Mouse (Mus musculus) monocyte, adult 2 months (primary cell): ENCODE measurements around the gene Olfr823.
"Not testable (repeated sequence)": the region's sequence is repeated elsewhere in the genome, so short reads cannot be mapped to it uniquely, and the experiment has no call there.

Experiments
- DNase-seq, 2 experiments: peaks; one replicate each; pipeline ENCODE4 v3.0.0; 2022; ENCODE audit warnings: low spot score in 2 of 2, low read depth in 1 of 2

Gene Olfr823

GRCm38 (mm10) chr10:130115283-130115682 lies at the start of gene Olfr823:
Gene Olfr823 (minus strand): TSS chr10:130115383.
- DNase-seq: not testable (repeated sequence)

- no peak for DNase-seq
Measured at GRCm38 (mm10) chr10:130144121-130144520, 28.9 kb upstream of the Olfr823 start.

DNA sequence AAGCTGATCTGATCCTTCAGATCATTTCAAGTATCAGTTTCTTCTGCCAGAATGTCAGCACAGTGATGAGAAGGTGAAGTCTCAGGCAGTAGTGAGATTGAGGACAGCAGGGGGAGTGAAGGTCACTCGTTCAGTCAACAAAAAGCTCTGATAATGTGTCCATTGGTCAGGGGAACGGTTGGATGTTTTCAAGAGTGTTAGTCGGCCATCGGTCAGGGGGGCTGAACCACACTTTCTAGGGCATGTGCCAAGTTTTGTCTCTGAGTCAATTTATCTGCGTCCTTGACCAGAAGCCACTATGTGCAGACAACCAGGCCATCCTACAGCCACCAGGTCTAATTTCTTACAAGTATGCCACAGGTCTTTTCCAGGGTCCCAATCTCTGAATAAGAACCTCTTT lies 27.3 kb upstream of the Olfr823 start:
- not testable (repeated sequence) for DNase-seq

- DNase-seq: no peak
Measured at GRCm38 (mm10) chr10:130134811-130135210, 19.6 kb upstream of the Olfr823 start.

DNA sequence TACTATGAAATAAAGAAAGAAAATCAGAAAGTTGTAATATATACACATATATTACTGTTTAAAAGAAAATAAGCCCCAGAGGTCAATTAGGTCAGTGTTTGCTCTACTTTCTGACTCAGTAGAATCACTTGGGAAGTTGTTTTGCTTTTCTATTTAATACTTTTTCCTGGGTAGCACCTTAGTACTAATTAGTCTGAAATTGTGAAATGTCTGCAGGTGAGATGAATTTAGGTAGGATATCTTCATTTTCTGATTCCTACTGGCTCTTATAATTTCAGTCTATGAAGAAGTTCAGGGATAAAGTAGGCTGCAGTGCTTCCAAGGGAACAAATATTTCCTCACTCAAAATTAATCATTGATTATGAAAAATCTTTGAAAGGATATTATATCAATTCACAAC lies 14.7 kb upstream of the Olfr823 start, which contains the start of gene Olfr824:
Gene Olfr824 (minus strand): TSS at position 101 of the 400 bp plus-strand sequence.
- DNase-seq: not testable (repeated sequence)

GRCm38 (mm10) chr10:130116045-130116444 lies 862 bp upstream of the Olfr823 start:
- DNase-seq: not testable (repeated sequence)

DNA sequence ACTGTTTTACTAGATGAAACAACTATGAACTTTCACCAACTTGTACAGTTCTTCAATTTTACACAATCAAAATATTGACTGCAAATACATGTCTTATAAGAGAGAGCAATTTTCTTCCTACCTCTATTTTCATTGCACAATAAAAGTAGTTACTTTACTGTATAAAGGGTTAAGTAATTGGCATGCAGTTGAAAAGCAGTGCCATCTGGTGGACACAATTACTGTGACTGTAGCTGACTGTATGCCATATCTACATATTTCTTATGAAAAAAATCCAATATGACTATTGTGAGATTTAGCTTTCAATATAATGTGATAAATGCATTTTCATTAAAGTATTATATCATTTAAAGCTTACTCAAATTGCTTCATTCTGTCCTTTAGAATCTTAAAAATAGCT lies 19.1 kb downstream of the Olfr823 start:
- no peak for DNase-seq

DNA sequence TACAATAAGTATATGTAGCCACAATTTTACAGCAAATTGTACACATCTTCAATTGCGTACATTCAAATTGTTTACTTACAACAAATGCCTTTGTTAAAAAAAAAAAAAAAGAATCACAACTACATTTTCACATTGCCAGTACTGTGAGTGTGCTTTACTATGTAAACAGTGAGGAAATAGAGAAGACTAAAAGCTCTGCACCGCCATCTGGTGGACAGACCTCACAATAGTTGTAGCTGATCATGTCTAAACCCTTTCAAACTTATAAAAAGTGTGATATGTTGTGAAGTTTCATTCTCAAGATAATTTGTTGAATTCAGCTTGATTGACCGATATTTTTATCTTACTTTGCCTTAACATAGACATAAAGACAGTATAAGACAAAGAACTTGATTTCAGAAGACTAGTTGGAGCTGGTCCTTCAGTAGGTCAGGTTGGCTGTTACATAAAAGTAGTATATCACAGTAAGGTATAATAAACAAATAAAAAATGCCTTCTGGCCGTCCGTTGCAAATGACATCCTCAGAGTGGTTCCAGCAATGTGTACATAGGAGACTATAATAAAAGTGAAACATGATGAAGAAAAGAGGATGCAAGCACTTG lies 22.2 kb downstream of the Olfr823 start:
- DNase-seq: no peak

DNA sequence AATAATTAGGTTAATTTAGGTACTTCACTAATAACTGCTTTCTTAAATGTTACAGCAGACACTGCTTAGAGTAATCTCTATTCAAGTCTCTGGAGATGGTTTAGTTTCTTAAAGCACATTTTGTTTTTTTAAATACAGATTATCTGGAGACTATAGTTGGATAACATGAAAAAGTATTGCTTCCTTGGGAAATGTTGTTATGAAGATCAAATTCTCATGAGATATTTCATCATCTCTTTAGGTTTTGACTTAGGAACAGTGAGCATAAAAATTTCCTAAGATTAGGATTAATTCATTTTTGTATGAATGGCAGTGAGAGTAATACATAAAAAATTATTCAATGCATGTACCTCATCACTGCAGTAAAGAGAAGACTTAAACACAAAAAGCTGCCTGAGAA lies 44.3 kb downstream of the Olfr823 start, which contains the start of gene Olfr822:
Gene Olfr822 (plus strand): TSS at position 301 of the 400 bp plus-strand sequence.
- no peak for DNase-seq
